Mouse (Mus musculus) heart, postnatal 0 days (tissue): Measurements from ENCODE around the gene Kdm4d. TPM values are rescaled to one million over a fixed set of nuclear protein-coding genes. Genes with fewer than 3 reads are reported as not detected.

Experiments used
- ATAC-seq: fragments of 200-750 bp; cut with Nextera tagmentation; 2 replicates; pipeline ENCODE4 v1.8.0; 2017; ENCODE audit warnings: low read depth, moderate number of reproducible peaks, moderate library complexity; ENCODE audit not compliant: insufficient read depth
- DNase-seq: peaks from one replicate; pipeline ENCODE4 v3.0.0-alpha.2; 2016; ENCODE audit warnings: low spot score
- H3K27ac ChIP-seq: fragments of 300-500 bp; sonication (generic); 2 replicates; pipeline ENCODE4 v1.5.1; 2014; ENCODE audit warnings: low read depth, mild to moderate bottlenecking
- H3K27me3 ChIP-seq: fragments of 300-500 bp; sonication (generic); 2 replicates; pipeline ENCODE4 v1.6.1; 2014; ENCODE audit warnings: low read length, mixed read lengths; ENCODE audit not compliant: control insufficient read depth, insufficient read depth
- H3K36me3 ChIP-seq: fragments of 300-500 bp; sonication (generic); replicated peaks from 2 replicates; pipeline ENCODE4 v1.6.1; 2014; ENCODE audit warnings: low read length, mixed read lengths; ENCODE audit not compliant: control insufficient read depth, insufficient read depth
- H3K4me1 ChIP-seq: fragments of 300-500 bp; sonication (generic); 2 replicates; pipeline ENCODE4 v1.6.1; 2014; ENCODE audit warnings: antibody characterized with exemption; ENCODE audit not compliant: control insufficient read depth, insufficient read depth
- H3K4me2 ChIP-seq: fragments of 300-500 bp; sonication (generic); 2 replicates; pipeline ENCODE4 v1.6.1; 2014; ENCODE audit warnings: low read depth, mild to moderate bottlenecking, low read length, moderate library complexity
- H3K4me3 ChIP-seq: fragments of 300-500 bp; sonication (generic); 2 replicates; pipeline ENCODE4 v1.5.1; 2014; ENCODE audit warnings: low read depth, low read length
- H3K9ac ChIP-seq: fragments of 300-500 bp; sonication (generic); replicated peaks from 2 replicates; pipeline ENCODE4 v1.6.1; 2014; ENCODE audit warnings: low read depth, low read length, mixed read lengths
- H3K9me3 ChIP-seq: fragments of 300-500 bp; sonication (generic); replicated peaks from 2 replicates; pipeline ENCODE4 v1.6.1; 2016; ENCODE audit warnings: low read length; ENCODE audit not compliant: control insufficient read depth
- CTCF ChIP-seq: IDR thresholded peaks from 2 replicates; pipeline ENCODE4 v1.5.1; 2016; ENCODE audit warnings: antibody characterized with exemption, control low read depth, low read depth
- EP300 ChIP-seq: IDR thresholded peaks from 2 replicates; pipeline ENCODE4 v1.6.1; 2016; ENCODE audit warnings: antibody characterized with exemption, low read depth
- WGBS: fragments of 180-500 bp; shearing (Covaris S2); extraction: QIAGEN DNeasy Blood & Tissue Kit; methylation state at CpG from one replicate; pipeline ENCODE4 v1.1.7; 2014; 5-methylcytosine and 5-hydroxymethylcytosine counted together
- polyA plus RNA-seq: library from polyadenylated mRNA; unstranded; fragments of >200 nt; fragmentation: Nextera tagmentation; extraction: Ambion mirVana; gene quantifications from 2 replicates; pipeline ENCODE4 v1.2.1, GENCODE M21; 2015
- total RNA-seq: library from RNA; depleted of rRNA; stranded (reverse); fragments of >200 nt; gene quantifications from 2 replicates; pipeline ENCODE4 v1.2.3, GENCODE M21; 2014; ENCODE audit warnings: low replicate concordance; rRNA removed

Gene Kdm4d
- not detected in 2 replicates for total RNA-seq
- polyA plus RNA-seq: 0.05 and 0.12 TPM in 2 replicates

DNA sequence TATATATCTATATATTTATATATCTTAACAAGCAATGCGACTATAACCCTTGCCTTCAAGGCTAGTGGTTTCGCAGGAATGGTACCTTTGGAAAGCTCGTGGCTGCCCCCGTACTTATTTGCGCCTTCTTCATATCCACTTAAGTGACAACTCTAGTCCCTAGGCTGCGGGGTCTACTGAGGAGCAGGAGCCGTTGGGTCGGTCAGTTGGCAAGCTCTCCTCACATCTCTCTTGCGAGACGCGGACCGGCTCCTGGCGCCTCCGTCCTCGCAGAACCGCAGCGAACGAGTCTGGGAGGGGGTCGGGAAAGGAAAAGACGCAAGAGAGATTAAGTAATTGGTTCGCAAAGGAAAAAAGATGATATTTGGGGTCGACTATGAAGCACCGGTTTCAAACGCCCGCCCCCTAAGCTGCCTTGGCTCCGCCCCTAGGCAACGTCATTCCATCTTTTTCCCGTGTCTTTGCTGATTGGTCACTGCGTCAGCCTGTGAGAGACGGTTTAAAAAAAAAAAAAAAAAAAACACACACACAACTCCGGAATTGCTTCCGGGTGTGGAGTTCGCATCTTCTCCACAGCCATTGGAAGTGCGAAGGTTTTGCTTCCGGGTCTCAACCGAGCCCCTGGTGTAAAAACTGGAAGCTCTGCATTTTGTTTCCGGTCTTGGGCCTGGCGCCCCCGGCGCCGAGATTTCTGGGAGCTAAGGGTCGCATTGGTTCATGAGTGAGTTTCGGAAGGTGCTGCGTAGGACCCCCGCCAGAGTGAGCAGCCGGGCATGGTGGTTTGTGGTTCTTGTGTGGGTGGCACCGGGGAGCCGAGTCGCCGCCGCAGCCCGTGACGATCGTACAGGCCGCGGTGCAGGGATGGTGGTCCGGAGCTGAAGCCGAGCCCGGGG, at the start of gene Kdm4d, which contains the start of gene Cwc15:
Kdm4d (minus strand) TSS at position 460 of the 893 bp plus-strand sequence.
Cwc15 (plus strand) TSS at position 595 of the 893 bp plus-strand sequence.
- peak within 1 kb of the TSS; percentile 70 for H3K4me3 ChIP-seq
- H3K27me3 ChIP-seq: no peaks in the 10 kb centered on the region
- peak within 1 kb of the TSS; percentile 80 for H3K4me2 ChIP-seq
- no peaks in the 10 kb centered on the region for H3K9me3 ChIP-seq
- WGBS: 1% methylated on average over 59 of the region's 59 CpGs
- peak; percentile 92 for DNase-seq
- peak; percentile 98 for ATAC-seq
- H3K4me1 ChIP-seq: no peaks in the 10 kb centered on the region; the same call in 1 of the 2 replicates
- TF ChIP-seq CTCF (no peak), EP300 (no peak)
- peak within 1 kb of the TSS; percentile 69 for H3K9ac ChIP-seq
- H3K27ac ChIP-seq: peak within 1 kb of the TSS; percentile 65
- H3K36me3 ChIP-seq: peaks cover 32% of the 10 kb centered on the region

GRCm38 (mm10) chr9:14548366-14548761, 48.1 kb upstream of the Kdm4d start:
- no peak for TF ChIP-seq EP300
- no peak for TF ChIP-seq CTCF
- ATAC-seq (no peak), DNase-seq (no peak)
- H3K9ac ChIP-seq: no peak overlapping the region
- H3K4me1 ChIP-seq: no peaks in the 10 kb centered on the region
- WGBS: 68% methylated on average over 11 of the region's 11 CpGs
- no peak overlapping the region for H3K4me2 ChIP-seq
- no peaks in the 10 kb centered on the region for H3K9me3 ChIP-seq
- peaks cover 91% of the 10 kb centered on the region for H3K36me3 ChIP-seq
- no peaks in the 10 kb centered on the region for H3K27me3 ChIP-seq
- H3K4me3 ChIP-seq: no peak overlapping the region
- no peak overlapping the region for H3K27ac ChIP-seq

DNA sequence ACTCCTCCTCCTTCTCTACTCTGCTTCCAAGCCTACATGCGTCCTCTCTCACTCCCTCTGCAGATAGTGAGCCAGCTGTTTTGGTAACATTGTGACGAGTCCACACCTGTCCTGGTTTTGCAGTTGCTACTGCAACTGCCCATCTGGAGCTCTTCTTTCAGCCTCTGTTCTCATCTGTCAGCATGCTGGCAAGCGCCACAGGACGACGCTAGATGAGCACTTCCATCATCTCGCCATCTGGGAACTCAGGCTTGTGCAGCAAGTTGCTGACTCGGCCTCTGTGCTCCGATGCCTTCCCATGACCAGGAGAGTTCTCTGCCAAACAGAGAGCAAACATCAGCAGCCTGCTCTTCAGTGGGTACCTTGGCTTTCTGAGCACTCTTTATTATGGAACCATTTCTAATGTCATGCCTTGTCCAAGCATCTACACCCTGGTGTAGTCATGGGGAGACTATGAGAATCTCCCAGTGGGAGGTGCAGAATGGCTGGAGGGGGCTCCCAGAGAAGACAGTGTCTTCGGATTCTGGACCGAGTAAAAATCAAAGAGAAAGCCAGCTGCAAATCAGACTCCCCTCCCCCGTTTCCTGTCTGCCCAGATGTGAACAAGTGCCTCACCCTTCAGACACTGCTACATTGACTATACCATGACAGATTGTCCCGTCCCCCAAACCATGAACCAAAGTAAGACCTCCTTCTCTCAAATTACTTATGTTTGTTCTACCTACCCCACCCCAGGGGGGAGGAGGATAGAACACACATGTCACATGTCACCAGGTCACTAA, 47.5 kb upstream of the Kdm4d start:
- H3K9me3 ChIP-seq: no peaks in the 10 kb centered on the region
- DNase-seq: no peak
- no peak overlapping the region for H3K4me3 ChIP-seq
- no peaks in the 10 kb centered on the region for H3K27me3 ChIP-seq
- 70% methylated on average over 12 of the region's 12 CpGs for WGBS
- H3K9ac ChIP-seq: no peak overlapping the region
- TF ChIP-seq CTCF (no peak), EP300 (no peak)
- no peak overlapping the region for H3K4me2 ChIP-seq
- H3K4me1 ChIP-seq: no peaks in the 10 kb centered on the region
- no peak overlapping the region for H3K27ac ChIP-seq
- H3K36me3 ChIP-seq: peaks cover 90% of the 10 kb centered on the region
- no peak for ATAC-seq

DNA sequence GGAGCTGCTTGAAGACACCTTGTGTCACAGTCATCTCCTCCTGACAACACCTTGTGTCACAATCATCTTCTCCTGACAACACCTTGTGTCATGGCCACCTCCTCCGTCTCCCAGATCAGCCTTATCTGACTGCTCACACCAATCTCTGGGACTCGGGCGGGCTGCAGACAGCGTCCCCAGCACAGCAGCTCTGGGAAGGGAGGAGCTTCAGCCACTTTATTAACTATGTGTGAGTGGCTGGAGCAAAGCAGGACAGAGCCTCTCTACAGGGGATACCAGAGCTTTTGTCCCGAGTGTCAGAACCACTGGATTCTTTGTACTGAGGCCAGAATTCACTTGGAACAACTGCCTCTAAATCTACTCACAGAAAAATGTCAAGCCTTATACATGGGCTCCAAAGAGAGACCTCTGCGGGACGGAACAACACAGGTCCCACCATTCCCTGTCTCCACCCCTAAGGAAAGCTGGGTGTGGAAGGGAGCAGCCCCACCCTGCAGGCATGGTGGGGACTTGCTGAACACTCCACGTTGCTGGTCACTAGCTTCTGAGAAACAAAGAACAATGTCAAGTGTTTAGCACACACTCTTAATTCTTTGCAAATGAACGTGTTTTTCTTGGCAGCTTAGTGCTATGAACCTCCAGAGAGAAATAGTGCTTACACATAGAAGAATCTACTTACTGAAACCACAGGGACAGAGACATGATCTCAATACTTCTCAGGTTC, 43.9 kb upstream of the Kdm4d start:
- Histone ChIP-seq H3K9ac (no peak overlapping the region), H3K4me1 (no peaks in the 10 kb centered on the region), H3K36me3 (peaks cover 88% of the 10 kb centered on the region), H3K9me3 (no peaks in the 10 kb centered on the region), H3K4me2 (no peak overlapping the region), H3K27me3 (no peaks in the 10 kb centered on the region), H3K4me3 (no peak overlapping the region), H3K27ac (no peak overlapping the region)
- ATAC-seq (no peak; the same call in 1 of the 2 replicates), DNase-seq (no peak)
- WGBS: 29% methylated on average over 9 of the region's 9 CpGs
- TF ChIP-seq EP300 (no peak), CTCF (no peak)
